Mouse (Mus musculus) myocyte (in vitro differentiated cells): ENCODE data around the gene Zfp414. TPM values are rescaled to one million over a fixed set of nuclear protein-coding genes. Genes with fewer than 3 reads are reported as not detected.
A peak's percentile ranks its signal among the peaks of the same experiment; 100 is the strongest.

Source experiments
- H3K27me3 ChIP-seq: one replicate; pipeline ENCODE4 v1.6.1; 2011; ENCODE audit not compliant: control insufficient read depth, insufficient read depth, insufficient read length
- H3K36me3 ChIP-seq: one replicate; pipeline ENCODE4 v1.6.1; 2011; ENCODE audit not compliant: control insufficient read depth, insufficient read depth
- H3K4me2 ChIP-seq: one replicate; pipeline ENCODE4 v1.6.1; 2011; ENCODE audit warnings: low read depth, control low read depth
- H3K4me3 ChIP-seq: one replicate; pipeline ENCODE4 v1.5.1; 2011; ENCODE audit warnings: mild to moderate bottlenecking, control low read depth, moderate library complexity
- H3K79me2 ChIP-seq: one replicate; pipeline ENCODE4 v1.6.1; 2011; ENCODE audit not compliant: control insufficient read depth, insufficient read depth
- H3ac ChIP-seq: one replicate; pipeline ENCODE4 v1.6.1; 2011; ENCODE audit not compliant: control insufficient read depth, insufficient read length
- CEBPB ChIP-seq: IDR thresholded peaks from 2 replicates; pipeline ENCODE4 v1.6.1; 2011; ENCODE audit warnings: mild to moderate bottlenecking, moderate library complexity; ENCODE audit not compliant: poor library complexity, insufficient read depth, severe bottlenecking
- E2F4 ChIP-seq: IDR thresholded peaks from one replicate; pipeline ENCODE4 v1.6.1; 2011; ENCODE audit warnings: mild to moderate bottlenecking, control low read depth, moderate library complexity; ENCODE audit not compliant: insufficient read depth
- MAX ChIP-seq: IDR thresholded peaks from one replicate; pipeline ENCODE4 v1.6.1; 2011; ENCODE audit warnings: low read depth, mild to moderate bottlenecking, control low read depth
- MYOD1 ChIP-seq, 3 experiments: IDR thresholded peaks; one replicate each; pipeline ENCODE4 v1.6.1; 2011; ENCODE audit warnings: control low read depth in 2 of 3, low read depth in 2 of 3, mild to moderate bottlenecking in 2 of 3, moderate library complexity in 1 of 3; ENCODE audit not compliant: insufficient read length in 2 of 3, control insufficient read depth in 1 of 3
- MYOG ChIP-seq, 3 experiments: IDR thresholded peaks; one replicate each; pipeline ENCODE4 v1.6.1; 2011; ENCODE audit warnings: control low read depth in 2 of 3, low read depth in 2 of 3, mild to moderate bottlenecking in 2 of 3; ENCODE audit not compliant: insufficient read length in 2 of 3, control insufficient read depth in 1 of 3, insufficient read depth in 1 of 3
- POLR2A ChIP-seq: IDR thresholded peaks from one replicate; pipeline ENCODE4 v1.6.1; 2011; ENCODE audit warnings: low read depth, mild to moderate bottlenecking, control low read depth, moderate library complexity; ENCODE audit not compliant: insufficient read length
- POLR2AphosphoS2 ChIP-seq: IDR thresholded peaks from one replicate; pipeline ENCODE4 v1.6.1; 2011; ENCODE audit warnings: low read depth, control low read depth; ENCODE audit not compliant: insufficient read length
- REST ChIP-seq: IDR thresholded peaks from one replicate; pipeline ENCODE4 v1.6.1; 2011; ENCODE audit warnings: mild to moderate bottlenecking, control low read depth, moderate library complexity; ENCODE audit not compliant: insufficient read depth, insufficient read length
- SRF ChIP-seq: IDR thresholded peaks from one replicate; pipeline ENCODE4 v1.6.1; 2011; ENCODE audit warnings: low read depth; ENCODE audit not compliant: control insufficient read depth, insufficient read length
- TCF12 ChIP-seq: IDR thresholded peaks from one replicate; pipeline ENCODE4 v1.6.1; 2011; ENCODE audit warnings: mild to moderate bottlenecking, control low read depth; ENCODE audit not compliant: poor library complexity, insufficient read depth, severe bottlenecking
- TCF3 ChIP-seq: IDR thresholded peaks from one replicate; pipeline ENCODE4 v1.6.1; 2011; ENCODE audit warnings: low read depth, control low read depth; ENCODE audit not compliant: insufficient read length
- USF1 ChIP-seq: IDR thresholded peaks from one replicate; pipeline ENCODE4 v1.6.1; 2011; ENCODE audit warnings: low read depth, mild to moderate bottlenecking, control low read depth, moderate library complexity
- polyA plus RNA-seq: library from polyadenylated mRNA; unstranded; fragments of >200 nt; fragmentation: generic; extraction: Trizol; gene quantifications from one replicate; pipeline ENCODE4 v1.2.1, GENCODE M21; 2012; ENCODE audit warnings: missing spikeins

Gene Zfp414
- polyA plus RNA-seq, 1 experiment = 21.9 TPM

- Histone ChIP-seq H3K4me3 (no peak overlapping the region), H3K27me3 (no peaks in the 10 kb centered on the region), H3K79me2 (peaks cover 7% of the 10 kb centered on the region), H3K36me3 (no peaks in the 10 kb centered on the region), H3K4me2 (no peak overlapping the region), H3ac (no peak overlapping the region)
- TF ChIP-seq TCF3 = no peak
- TF ChIP-seq MYOD1 (IDR thresholded peaks at IDR 0.05; ENCODE audit: control insufficient read depth in 1 of 3, insufficient read length in 2 of 3, low read depth in 2 of 3) = no peak
- TF ChIP-seq POLR2AphosphoS2 = no peak
- no peak for TF ChIP-seq CEBPB
- TF ChIP-seq REST = no peak
- TF ChIP-seq POLR2A = no peak
- no peak for TF ChIP-seq E2F4
- no peak for TF ChIP-seq MYOG (IDR thresholded peaks at IDR 0.05; ENCODE audit: control insufficient read depth in 1 of 3, insufficient read depth in 1 of 3, insufficient read length in 2 of 3, low read depth in 2 of 3)
- TF ChIP-seq USF1 = no peak
- TF ChIP-seq MAX = no peak
- TF ChIP-seq SRF = no peak
- no peak for TF ChIP-seq TCF12
Measured at GRCm38 (mm10) chr17:33627281-33627680, 1.6 kb upstream of the Zfp414 start.

DNA sequence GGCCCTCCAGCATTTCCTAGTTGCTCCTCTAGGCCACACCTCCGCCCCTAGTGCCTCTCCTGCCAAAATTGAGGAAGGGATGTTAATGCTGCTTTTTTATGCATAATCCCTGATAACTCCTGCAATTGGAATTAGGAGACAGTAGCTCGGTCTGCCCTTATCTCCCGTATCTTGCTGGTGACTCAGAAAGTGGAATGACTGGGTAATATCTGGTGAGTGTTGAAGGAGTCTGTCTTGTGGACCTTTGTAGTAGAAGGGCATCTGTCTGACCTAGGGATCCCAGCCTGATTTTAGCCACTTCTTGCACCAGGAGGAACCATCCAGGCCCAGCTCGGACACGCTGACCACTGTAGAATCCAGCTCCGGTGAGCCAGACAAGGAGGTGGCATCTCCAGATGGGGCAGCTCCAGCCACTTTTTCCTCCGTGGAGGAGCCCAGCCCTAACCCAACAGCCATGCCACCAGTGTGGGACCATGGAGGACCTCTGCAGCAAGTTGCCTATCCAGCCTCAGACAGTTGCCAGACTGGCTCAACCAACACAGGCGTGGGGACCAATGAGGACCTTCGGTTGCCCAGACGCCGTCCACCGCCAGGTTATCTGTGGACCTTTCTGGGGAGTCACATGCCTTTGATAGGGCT is 716 bp downstream of the Zfp414 start:
- TF ChIP-seq TCF12 (no peak), CEBPB (no peak), POLR2AphosphoS2 (no peak), POLR2A (no peak), E2F4 (no peak), MYOG (IDR thresholded peaks at IDR 0.05; ENCODE audit: control insufficient read depth in 1 of 3, insufficient read depth in 1 of 3, insufficient read length in 2 of 3, low read depth in 2 of 3) (no peak), USF1 (no peak), MYOD1 (IDR thresholded peaks at IDR 0.05; ENCODE audit: control insufficient read depth in 1 of 3, insufficient read length in 2 of 3, low read depth in 2 of 3) (no peak), SRF (no peak), REST (no peak), MAX (no peak), TCF3 (no peak)
- H3K36me3 ChIP-seq = no peaks in the 10 kb centered on the region
- H3K79me2 ChIP-seq = peaks cover 7% of the 10 kb centered on the region
- peak overlapping the region; percentile 82 for H3K4me2 ChIP-seq
- peak overlapping the region; percentile 29 for H3K4me3 ChIP-seq
- H3K27me3 ChIP-seq = no peaks in the 10 kb centered on the region
- H3ac ChIP-seq = peak overlapping the region; percentile 89

GRCm38 (mm10) chr17:33630171-33630895 is 1.4 kb downstream of the Zfp414 start:
- Histone ChIP-seq H3K36me3 (no peaks in the 10 kb centered on the region), H3K79me2 (peaks cover 7% of the 10 kb centered on the region), H3K4me2 (no peak overlapping the region), H3ac (no peak overlapping the region), H3K4me3 (peak overlapping the region; percentile 29), H3K27me3 (no peaks in the 10 kb centered on the region)
- TF ChIP-seq MYOD1 (IDR thresholded peaks at IDR 0.05; ENCODE audit: control insufficient read depth in 1 of 3, insufficient read length in 2 of 3, low read depth in 2 of 3) (no peak), POLR2AphosphoS2 (peak; percentile 5)

DNA sequence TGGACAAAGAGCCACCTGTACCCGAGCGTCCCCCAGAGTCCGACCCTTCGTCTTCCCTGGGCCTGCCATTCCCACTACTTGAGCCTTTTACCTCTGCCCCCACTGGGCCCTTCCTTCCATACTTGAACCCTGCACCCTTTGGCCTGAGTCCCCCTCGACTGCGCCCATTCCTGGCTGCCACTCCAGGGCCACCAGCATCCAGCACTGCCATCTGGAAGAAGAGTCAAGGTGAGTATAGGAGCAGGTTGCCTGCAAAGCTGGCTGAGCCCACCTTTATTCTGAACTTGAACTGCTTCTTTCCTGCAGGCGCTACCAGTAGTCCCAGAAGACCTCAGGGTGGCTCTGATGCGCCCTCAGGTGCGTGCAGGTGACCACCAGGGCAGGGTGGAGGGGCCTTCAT is 2.3 kb downstream of the Zfp414 start:
- TF ChIP-seq POLR2AphosphoS2 = peak; percentile 43
- TF ChIP-seq TCF12 = no peak
- TF ChIP-seq MAX = no peak
- H3ac ChIP-seq = no peak overlapping the region
- H3K36me3 ChIP-seq = no peaks in the 10 kb centered on the region
- no peak overlapping the region for H3K4me2 ChIP-seq
- no peak overlapping the region for H3K4me3 ChIP-seq
- H3K27me3 ChIP-seq = no peaks in the 10 kb centered on the region
- peaks cover 7% of the 10 kb centered on the region for H3K79me2 ChIP-seq

GRCm38 (mm10) chr17:33631796-33632195 is 2.9 kb downstream of the Zfp414 start:
- Histone ChIP-seq H3K79me2 (peaks cover 7% of the 10 kb centered on the region), H3K4me2 (no peak overlapping the region), H3K27me3 (no peaks in the 10 kb centered on the region), H3K36me3 (no peaks in the 10 kb centered on the region), H3K4me3 (no peak overlapping the region), H3ac (no peak overlapping the region)
- TF ChIP-seq POLR2AphosphoS2 (peak; percentile 64), E2F4 (no peak)
